Mouse (Mus musculus): ENCODE data around the gene Ippk.

DNA sequence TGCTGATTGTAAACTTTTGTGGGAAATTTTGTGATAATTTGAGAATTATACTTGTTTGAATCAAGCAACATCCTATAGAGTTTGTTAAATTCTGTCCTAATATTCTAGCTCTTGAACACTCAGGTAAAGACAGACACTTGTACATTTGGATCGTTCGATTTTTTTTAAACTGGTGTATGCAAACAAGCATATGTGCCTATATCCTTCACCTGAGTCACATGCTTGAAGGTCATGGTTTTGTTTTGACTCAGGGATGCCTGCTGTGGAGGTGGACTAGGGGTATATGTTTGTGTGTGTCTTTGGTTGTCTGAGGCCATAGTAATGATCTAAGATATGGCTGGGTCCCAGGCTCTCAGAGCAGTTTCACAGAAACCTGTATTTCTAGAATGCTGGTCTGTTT lies 41.9 kb downstream of the Ippk start:
- TF ChIP-seq CTCF (IDR thresholded peaks at IDR 0.05; ENCODE audit: low read depth, low read length): no peak
- no peak for TF ChIP-seq TAL1 (conservative IDR thresholded peaks at IDR 0.05; ENCODE audit: low read depth, low read length)
- no peak for TF ChIP-seq POLR2AphosphoS5 (IDR thresholded peaks at IDR 0.05; ENCODE audit: insufficient replicate concordance, low read depth, low read length)

All from G1E (cell line).